Mouse (Mus musculus) layer of hippocampus, adult 6 months (tissue): ENCODE results near the gene Shld2. TPM values are rescaled to one million over a fixed set of nuclear protein-coding genes. Genes with fewer than 3 reads are reported as not detected.

ENCODE experiments used
- long read RNA-seq, 2 experiments: library from polyadenylated mRNA; unstranded; transcript quantifications; one replicate each; pipeline ENCODE4 v2.0.0; 2019 to 2020
- polyA plus RNA-seq: library from polyadenylated mRNA; unstranded; fragments of <200 nt; fragmentation: Nextera tagmentation; gene quantifications from 2 replicates; pipeline ENCODE4 v1.2.3, GENCODE M21; 2021

Gene Shld2
- polyA plus RNA-seq: 7.1 and 7.4 TPM in 2 replicates
- long read RNA-seq, experiment 1, partial matches to known transcripts: 1 of 11 reads
- long read RNA-seq, experiment 1, other reads (novel, unspliced or antisense): 7 of 11 reads
- long read RNA-seq, experiment 2, partial matches to known transcripts: 2 of 26 reads
- long read RNA-seq, experiment 2, other reads (novel, unspliced or antisense): 24 of 26 reads

GRCm38 (mm10) chr14:34310234-34310965 lies at the start of gene Shld2, which contains the start of gene Glud1:
Shld2 (minus strand) TSS chr14:34310493.
Glud1 (plus strand) TSS chr14:34310727.

GRCm38 (mm10) chr14:34355301-34355700 lies 45.0 kb upstream of the Shld2 start, which contains the start of gene Fam25c:
Fam25c (minus strand) TSS chr14:34355433.

DNA sequence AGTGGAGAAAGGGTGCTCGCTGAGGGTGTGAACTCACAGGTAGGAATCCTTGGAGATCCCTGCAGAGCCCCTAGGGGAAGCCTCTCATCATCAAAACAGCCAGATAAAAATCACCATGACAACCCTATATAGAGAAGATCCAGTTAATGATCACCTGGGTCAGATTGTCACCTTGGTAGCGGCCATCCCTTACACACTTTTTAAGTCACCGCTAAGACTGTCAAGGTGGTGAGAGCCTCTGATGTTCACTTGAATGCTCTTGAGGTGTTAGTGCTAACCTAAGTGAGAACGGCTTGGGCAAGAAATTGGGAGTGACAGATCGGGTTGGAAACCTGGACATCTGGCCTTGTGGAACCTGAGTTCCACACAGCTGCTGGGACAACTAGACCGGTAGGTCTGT lies 91.0 kb downstream of the Shld2 start, which contains the start of gene Syt15:
TSS of gene Syt15 (plus strand) at position 301 of the 400 bp plus-strand sequence.

DNA sequence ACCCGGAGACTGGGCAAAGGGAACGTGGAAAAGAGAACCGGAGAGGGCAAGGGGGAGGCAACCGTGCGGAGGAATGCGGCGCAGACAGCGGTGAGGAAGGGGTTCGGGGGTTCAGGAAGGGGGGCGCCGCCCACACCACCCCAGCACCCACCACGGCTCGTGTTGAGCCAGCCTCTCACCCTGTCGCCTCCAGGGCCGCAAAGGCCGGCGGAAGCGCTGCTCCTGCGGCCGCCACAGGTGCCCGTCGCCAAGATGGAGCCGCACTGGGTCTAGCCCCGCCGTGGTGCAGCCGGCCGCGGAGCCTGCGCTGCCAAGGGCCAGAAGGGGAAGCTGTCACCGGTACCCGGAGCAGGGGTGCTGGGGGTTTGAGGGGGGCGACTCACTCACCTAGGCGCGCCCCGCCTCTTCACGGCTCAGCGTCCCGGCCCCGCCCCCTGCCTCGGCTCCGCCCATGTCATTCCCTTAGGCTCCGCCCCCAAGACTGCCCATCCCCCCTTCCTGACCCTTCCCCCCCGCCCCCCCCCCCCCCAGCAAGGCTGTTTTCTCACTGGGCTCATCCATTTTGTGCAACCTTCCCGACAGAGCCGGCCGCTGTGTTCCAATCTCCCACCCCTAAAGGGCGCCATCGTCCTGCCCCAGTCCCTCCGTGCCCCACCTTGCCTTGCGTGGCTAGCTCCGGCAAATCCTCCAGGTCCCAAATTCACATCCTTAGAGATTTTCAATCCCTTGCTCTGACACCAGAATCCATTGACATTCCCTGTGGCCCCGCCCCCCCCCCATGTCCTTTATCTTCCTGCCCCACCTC lies 108.9 kb downstream of the Shld2 start, which contains the start of gene Gprin2:
TSS of gene Gprin2 (minus strand) at position 423 of the 805 bp plus-strand sequence.

Other genes starting within 250 kb of the Shld2 start
- 0.50 and 0.74 TPM in 2 replicates for gene Anxa8, start 224.5 kb downstream of the Shld2 start, polyA plus RNA-seq
- not detected in 2 replicates for gene A630023A22Rik, start 207.7 kb downstream of the Shld2 start, polyA plus RNA-seq
- gene Npy4r, start 158.0 kb downstream of the Shld2 start, polyA plus RNA-seq: 0.04 TPM in 1 of 2 replicates, not detected in the other
- 0.25 and 0.65 TPM in 2 replicates for gene Gprin2, start 108.8 kb downstream of the Shld2 start, polyA plus RNA-seq
- 0.29 and 0.34 TPM in 2 replicates for gene Syt15, start 90.9 kb downstream of the Shld2 start, polyA plus RNA-seq
- 68.8 and 88.9 TPM in 2 replicates for gene Glud1, start 234 bp upstream of the Shld2 start, polyA plus RNA-seq
- gene Fam25c, start 44.9 kb upstream of the Shld2 start, polyA plus RNA-seq: 0.48 TPM in 1 of 2 replicates, not detected in the other
- 12.5 and 15.7 TPM in 2 replicates for gene Sncg, start 64.3 kb upstream of the Shld2 start, polyA plus RNA-seq
- gene Mmrn2, start 65.0 kb upstream of the Shld2 start, polyA plus RNA-seq: 1.5 and 1.6 TPM in 2 replicates
- gene Bmpr1a, start 192.8 kb upstream of the Shld2 start, polyA plus RNA-seq: 4.1 and 4.2 TPM in 2 replicates
- not detected in 2 replicates for gene 9230112D13Rik, start 212.3 kb upstream of the Shld2 start, polyA plus RNA-seq